Mouse (Mus musculus) testis, postnatal 14 days (tissue): Measurements from ENCODE around the gene Zfp606.

Experiments
- DNase-seq: peaks from one replicate; pipeline ENCODE4 v3.0.0; 2021; ENCODE audit warnings: low spot score

The Zfp606 gene

DNA sequence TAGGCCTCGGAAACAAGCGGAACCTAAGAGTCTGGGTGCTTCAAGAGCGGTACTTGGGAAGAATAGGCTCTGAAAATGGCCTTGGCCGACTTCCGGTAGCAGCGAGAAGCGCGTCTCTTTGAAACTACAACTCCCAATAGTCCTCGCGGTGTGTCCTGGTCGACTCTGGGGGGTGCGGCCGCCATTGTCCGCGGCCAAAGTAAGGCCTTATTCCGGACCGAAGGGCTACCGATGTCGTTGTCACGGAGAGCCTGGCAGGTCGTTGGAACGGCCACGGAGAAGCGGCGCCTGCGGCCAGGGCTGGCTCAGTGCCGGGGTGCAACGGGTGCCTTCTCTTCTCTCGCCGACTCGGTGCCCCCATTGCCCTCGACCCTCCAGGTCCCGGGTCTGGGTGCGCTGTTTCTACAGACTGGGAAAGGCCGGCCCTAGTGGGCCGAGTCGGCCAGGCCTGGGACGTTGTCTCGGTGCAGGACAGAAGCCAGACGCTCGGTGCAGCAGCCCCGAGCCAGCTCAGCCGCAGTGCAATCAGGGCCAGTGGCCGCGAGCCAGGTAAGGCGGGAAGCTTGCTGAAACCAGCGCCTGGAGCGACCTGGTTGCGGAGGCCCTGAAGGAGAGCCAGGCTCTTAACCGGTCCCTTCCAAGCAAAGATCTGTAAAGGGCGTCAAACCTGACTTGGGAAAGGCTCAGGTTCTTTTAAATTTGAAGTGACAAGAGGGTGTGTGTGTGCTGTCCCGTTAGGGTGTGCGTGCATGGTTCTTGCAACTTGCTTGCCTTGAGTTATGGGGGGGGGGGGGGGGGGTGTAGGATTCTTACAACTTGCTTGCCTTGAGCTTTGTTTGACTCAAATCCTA is at the start of gene Zfp606:
Gene Zfp606 (plus strand): TSS at position 136 of the 851 bp plus-strand sequence.
- DNase-seq: peak; percentile 91

GRCm38 (mm10) chr7:12479009-12479346 is 885 bp downstream of the Zfp606 start:
- DNase-seq: no peak

DNA sequence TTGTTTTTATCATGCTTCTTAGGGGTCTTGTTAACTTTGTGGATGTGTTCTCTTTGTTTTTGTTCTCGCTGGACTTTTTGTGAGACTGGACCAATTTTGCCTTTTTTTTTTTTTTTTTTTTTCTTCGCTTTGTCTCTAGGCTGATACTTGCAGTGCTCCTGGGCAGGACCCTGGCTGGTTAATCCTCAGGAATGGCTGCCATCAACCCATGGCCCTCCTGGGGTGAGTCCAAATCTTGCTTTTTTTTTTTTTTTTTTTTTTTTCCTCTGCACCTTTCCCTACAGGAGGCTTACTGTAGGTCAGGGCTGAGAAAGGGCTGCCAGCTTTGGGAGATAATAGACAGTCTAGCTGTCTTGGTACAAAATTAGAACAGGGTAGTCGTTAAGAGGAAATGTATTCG is 1.4 kb downstream of the Zfp606 start:
- DNase-seq: no peak

DNA sequence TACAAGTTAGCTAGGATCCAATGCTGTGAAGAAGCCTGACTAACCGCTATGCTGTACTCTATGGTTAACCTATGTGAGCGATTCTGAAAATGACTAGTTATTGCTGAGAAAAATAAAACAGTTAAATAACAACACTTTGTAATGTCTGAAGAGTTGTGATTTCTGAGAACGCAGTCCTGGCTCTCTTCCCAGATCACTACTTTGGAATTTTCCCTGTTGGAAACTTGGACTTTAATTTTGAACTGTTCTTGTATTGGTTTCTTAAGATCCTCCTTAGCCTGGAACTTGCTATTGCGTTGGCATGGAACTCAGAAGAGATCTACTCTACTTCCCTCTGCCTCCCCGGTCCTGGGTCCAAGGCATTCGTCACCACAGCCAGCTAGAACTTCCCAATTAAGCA is 5.7 kb downstream of the Zfp606 start:
- DNase-seq: no peak

DNA sequence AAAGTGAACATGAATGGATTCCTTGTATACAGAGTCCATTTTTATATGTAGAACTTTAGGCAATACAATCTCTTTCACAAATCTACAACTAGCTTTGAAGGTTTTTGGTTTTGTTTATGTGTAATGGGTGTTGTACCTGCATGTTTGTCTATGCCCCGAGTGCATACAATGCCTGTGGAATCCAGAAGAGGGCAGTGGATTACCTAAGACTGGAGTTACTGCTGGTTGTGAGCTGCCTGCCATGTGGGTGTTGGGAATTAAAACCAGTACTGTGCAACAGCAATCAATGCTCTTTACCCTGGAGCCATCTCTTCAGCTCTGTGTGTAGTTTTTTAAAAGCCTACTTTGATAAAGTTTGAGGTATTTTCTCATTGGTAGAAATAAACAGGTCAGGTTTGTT is 7.9 kb downstream of the Zfp606 start:
- DNase-seq: no peak

DNA sequence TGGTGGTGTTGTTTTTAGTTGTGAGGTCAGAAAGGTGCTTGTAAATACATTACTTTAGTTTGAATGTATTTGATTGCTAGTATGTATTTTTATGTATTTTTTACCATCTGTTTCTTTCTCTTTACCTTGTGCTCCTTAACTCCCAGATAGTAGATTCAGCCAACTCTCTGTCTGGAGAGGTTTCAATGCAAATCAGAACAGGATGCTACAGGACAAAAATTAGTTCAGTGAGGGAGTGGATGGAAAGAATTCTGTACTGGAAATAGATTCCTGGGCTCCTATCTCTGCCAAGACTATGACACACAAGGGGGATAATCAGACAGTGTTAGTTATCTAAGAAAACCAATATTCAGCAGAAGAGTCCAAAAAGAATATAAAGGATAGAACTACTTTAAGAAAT is 8.6 kb downstream of the Zfp606 start:
- no peak for DNase-seq

DNA sequence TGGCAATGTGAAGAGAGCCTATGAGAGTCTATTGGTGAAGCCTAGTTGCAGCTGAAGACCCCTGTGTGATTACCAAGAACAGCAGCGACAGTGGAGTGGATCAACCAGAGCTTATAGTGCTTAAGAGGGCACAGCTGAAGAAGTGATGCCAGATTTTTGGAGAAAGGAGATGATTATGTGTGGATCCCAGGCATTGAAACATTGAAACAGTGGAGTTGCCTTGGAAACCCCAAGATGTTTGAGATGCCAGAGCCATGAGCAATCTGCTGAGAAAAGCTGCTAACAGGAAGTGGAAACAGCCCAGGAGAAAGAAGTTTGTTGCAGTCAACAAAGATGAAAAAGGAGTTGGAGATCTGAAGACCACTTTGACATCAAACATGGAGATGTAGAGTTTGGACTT is 32.8 kb downstream of the Zfp606 start:
- DNase-seq: no peak

- no peak for DNase-seq
These were observed 34.1 kb downstream of the Zfp606 start, which contains the start of gene 2900092C05Rik for GRCm38 (mm10) chr7:12512217-12512616. TSS of gene 2900092C05Rik (plus strand) at chr7:12512517.
